Mouse (Mus musculus): Measurements from ENCODE around the gene Fam193b.
A peak's percentile ranks its signal among the peaks of the same experiment; 100 is the strongest.

Gene Fam193b

DNA sequence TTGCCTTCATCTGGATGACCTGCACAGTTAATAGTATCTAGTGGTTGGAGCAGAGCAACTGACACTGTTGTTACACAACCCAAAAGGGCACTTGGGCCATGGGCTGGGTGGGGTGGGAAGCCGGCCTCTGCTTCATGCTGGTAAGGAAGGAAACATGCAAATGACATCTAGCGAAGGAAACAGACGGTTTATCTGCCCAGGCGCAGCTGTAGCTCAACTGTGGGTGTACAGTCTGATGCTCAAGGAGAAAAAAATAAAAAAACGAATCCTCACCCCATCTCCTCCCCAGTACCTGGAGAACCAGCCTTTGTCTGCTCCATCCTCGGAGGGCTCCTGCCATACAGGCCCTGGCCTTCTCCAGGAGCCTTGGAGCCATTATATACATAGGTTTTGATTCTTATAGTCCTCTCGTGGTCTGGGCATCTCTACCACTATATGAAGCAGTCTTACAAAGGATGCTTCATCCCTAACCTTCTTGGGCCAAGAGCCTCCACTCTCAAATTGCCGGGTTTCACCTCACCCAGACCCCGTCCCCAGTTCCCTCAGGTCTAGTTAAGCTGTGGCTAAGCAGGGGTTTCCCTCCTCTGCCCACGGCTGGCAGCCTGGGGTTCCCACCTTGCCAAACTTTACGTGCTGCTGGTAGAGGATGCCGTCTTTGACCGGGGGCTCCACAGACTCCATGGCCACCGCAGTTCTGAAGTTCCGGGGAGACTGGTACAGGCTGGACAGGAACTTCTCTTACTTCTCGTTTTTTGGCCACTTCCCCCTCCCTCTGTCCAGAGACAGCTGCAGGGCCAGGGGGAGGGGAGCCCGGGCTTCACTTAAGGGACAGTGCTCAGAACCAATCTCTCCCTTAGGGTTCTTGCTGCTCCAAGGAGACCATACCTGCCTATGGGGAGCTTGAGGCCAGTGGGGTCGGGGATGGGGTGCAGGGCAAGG is 42.8 kb downstream of the Fam193b start:
- no peak for DNase-seq (ENCODE audit: low spot score)

DNA sequence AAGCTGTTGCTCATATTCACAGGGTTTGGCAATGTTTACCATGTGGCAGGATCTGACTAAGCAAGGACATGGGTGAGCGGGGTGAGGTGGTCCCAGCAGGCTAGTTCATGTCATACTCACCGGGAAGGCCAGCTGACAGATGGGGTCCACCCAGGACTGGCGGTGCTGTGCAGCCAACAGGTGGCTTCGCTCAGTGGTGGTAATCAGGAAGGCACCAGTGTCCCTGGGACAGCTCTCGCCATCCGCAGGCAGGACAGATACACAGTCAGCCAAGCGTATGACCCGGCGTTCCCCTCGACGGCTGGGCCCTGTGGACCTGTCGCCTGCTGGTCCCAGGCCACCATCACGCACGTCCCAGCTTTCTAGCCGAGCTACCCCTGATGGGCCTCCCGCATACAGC is 43.7 kb downstream of the Fam193b start:
- DNase-seq (ENCODE audit: low spot score) = no peak

DNA sequence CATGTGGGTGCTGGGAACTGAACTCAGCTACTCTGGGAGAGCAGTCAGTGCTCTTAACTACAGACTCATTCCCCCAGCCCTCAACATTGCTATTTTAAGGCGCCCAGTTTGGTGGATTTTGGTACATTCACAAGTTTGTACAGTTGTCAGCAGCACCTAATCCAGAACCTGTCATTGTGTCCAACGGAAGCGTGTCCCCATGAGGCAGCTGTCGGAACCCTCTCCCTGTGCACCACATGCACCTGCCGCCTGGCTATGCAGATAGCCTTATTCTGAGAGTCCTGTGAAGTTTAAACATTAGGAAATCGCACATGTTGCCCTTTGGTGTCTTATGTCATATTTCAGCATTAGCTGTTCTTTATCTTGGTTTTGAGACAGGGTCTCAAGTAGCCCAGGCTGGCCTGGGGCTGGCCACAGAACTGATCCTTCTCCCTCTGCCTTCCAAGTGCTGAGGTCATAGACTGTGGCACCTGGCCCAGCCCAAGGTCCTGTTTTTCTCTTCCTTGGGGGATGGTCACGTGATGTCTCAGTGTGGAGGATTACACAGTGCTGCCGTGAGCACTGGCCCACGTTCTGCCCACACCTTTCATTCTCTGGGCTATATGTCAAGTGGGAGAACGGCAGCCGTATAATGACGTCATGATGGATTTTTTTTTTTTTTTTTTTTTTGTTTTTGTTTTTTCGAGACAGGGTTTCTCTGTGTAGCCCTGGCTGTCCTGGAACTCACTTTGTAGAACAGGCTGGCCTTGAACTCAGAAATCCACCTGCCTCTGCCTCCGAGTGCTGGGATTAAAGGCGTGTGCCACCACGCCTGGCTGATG is 45.0 kb downstream of the Fam193b start:
- no peak for DNase-seq (ENCODE audit: low spot score)

DNA sequence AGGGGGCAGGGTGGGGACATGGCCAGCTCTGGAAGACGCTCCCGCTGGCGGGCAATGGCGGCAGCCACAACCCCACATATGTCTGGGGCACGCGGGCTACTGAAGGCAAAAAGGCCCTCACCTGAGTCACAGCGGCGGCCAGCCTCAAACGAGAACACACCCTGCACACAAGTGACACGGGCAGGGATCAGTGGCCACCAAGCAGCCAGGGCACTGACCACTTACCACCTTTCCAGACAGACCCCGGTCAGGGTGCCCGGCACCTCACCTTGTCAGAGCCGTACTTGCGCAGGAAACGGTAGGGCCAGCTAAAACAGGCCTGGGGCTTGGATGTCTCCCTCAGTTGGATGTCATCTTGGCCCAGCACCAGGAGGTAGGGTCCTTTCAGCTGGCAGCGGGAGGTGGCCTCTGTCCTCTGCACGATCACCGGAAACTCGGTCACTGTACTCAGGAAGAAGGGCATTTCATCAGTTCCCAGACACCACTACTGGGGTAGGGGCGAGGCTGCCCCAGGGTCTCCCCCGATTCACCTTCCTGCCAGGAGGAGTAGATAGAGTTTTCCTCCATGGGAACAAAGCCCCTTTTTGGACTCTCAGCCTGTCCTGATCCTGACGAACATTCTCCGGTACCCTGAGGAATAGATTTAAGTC is 46.8 kb downstream of the Fam193b start:
- DNase-seq (ENCODE audit: low spot score) = no peak

DNA sequence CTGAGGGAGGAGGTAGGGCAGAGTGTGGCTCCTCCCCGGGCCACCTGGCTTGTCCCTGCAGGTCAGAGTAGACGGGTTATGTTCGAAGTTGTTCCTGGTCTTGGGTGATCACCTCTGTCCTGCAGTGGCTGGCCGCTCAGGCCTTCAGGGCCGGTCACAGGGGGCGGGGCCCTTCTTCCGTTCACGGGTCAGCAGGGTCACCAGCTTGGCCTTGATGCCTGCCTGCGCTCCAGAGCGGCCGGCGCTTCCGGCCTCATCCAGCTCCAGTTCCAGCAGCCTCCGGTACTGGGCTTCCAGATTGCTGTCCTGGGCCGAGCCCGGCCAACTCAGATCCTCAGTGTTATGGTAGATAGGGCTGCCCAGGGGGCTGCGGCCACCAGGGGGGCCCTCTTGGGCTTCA is 47.6 kb downstream of the Fam193b start:
- no peak for DNase-seq (ENCODE audit: low spot score)

DNA sequence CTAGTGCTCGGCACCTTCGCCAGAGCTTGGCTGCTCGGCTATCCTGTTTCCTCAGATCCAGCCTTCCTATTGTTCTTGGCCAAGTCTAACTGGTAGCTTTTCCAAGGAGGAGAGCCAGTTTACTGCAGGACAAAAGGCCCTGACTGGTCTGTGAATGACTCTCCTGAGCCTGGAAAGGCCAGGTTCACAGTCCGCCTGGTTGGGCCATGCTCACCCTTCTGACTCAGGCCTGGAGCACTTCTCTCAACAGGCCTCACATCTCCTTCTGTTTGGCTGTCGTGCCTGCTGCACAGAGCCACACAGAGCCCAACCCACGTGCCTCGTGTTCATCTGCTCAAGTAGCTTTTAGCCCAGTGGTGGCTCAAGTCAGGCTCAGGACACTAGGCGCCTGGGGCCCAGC is 48.2 kb downstream of the Fam193b start:
- DNase-seq (ENCODE audit: low spot score) = no peak

DNA sequence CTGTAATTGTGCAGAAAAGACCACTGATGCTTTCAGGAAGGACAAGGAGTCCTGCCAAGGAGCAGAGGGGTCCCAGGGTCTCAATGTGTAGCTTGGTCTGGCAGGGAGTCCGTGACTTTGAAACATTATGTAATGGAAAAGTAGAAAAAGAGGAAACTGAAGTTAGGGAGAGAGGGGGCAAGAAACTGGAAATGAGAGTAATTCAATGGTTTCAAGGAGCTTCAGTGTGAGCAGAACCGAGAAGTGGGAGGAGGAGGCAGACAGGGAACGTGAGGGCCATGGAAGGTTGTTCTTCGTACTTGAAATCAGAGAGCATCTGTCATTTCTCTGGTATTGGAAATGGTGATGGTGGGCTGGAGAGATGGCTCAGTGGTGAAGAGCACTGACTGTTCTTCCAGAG is 51.3 kb downstream of the Fam193b start:
- DNase-seq (ENCODE audit: low spot score) = no peak

DNA sequence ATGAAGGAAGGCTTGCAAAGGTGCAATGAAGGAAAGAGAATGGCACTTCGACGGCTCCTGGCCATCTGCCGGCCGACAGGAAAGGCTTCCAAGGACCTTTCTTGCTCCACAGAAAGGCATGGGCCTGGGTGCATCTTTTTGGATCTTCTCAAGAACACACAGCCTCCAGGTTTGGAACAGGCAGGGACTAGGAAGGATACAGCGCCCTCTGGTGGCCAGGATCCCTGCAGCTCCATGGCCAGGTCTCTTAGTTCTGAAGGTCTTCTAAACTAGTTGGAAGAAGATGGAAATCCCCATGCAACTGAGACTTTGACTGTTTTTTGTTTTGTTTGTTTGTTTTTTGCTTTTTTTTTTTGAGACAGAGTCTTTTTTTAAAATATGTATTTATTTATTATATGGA is 54.0 kb downstream of the Fam193b start:
- peak; percentile 91 for DNase-seq (ENCODE audit: low spot score)

DNA sequence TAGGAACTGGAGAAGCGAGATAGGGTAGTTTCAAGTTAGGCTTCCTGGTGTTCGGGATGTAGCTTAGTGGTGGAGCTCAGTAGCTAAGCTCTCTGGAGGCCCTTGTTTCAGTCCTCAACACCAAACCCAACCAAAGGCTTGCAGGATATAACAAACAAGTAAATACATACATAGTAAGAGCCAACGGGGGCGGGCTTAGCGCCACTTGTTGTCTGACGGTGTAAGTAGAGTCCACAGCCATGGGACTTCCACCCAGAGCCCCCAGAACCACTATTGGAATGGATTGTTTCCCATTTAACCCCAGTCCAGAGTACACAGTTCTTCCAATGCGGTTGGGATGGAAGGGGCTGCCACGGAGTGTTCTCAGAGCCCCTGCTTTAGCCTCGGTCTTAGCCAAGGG is 57.1 kb downstream of the Fam193b start:
- DNase-seq (ENCODE audit: low spot score) = no peak

DNA sequence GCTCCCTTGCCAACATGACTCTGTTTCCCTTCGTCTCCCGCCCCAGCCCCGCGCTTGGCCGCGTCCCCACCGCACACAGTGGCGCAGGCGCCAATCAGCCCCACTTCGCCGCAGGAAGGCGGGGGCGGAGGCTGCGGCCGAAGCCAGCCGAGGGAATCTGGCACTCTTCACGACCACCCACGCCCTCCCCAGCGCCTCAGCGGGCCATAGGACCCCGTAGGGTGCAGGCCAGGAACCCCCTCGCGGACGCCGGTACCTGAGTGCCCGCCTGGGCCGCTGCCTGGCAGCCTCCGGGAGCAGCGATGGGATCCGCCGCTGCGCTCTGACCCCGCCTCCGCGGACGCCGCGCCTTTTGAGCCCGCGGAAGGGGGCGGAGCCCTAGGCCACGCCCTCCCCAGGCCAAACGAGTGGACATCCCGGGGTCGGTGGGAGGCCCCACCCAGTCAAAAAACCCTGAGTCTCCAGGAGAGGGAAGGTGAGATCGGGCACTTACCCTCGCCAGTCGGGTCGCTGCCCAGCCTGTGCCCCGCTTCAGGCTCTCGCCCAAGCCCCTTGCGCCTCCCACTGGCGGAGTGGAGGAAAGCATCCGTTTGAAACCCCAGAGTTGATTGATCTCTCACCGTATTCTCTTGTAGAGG is 57.7 kb downstream of the Fam193b start, which contains the start of gene Pdlim7:
TSS of gene Pdlim7 (minus strand) at position 566 of the 638 bp plus-strand sequence.
- DNase-seq (ENCODE audit: low spot score) = peak; percentile 97

DNA sequence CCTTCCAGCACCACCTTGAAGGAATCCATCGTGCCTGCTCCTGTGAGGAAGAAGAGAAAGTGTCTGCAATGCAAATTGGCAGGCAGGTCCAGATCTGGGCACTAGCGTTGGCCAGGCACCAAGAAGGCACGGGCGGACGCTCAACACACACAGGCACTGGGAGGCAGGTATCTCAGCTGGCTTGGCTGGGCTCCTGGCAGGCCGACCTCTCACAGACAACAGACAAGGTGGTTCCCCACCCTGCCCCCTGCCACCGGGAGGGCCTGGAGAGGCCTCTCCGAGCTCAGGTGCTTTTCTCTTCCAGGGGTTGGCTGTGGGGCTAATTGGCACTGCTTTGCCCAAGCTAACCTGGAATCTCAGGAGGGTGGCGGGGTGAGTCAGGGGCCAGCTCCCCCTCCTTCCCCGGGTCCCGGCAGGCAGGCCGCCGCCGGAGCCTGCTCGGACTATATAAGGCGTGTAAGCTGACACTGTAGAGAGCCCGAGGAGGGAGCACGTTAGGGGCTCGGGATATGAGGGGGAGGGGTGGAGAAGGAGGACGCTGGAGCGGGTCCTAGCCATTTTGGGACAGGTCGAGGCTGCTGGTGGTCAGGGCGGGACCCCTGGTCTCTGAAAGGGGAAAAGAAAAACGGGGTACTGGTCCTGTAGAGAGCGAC is 58.4 kb downstream of the Fam193b start:
- DNase-seq (ENCODE audit: low spot score) = peak; percentile 40

DNA sequence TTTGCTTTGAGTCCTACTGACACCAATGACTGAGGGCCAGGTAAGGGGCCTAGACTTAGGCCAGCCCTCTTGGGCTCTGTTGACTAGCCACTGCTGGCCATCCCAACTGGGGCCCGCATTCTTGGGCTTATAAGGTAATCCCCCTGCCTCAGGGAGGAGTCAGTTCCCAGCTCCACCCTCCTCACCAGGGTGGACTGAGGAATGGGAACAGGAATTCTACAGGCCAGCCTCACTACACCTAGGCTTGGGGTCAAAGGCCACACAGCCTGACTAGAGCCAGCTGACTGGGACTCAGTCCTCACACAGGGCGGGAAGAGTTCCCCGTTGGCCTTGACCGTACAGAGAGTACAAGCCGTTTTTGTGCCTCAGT is 59.4 kb downstream of the Fam193b start:
- DNase-seq (ENCODE audit: low spot score) = no peak

DNA sequence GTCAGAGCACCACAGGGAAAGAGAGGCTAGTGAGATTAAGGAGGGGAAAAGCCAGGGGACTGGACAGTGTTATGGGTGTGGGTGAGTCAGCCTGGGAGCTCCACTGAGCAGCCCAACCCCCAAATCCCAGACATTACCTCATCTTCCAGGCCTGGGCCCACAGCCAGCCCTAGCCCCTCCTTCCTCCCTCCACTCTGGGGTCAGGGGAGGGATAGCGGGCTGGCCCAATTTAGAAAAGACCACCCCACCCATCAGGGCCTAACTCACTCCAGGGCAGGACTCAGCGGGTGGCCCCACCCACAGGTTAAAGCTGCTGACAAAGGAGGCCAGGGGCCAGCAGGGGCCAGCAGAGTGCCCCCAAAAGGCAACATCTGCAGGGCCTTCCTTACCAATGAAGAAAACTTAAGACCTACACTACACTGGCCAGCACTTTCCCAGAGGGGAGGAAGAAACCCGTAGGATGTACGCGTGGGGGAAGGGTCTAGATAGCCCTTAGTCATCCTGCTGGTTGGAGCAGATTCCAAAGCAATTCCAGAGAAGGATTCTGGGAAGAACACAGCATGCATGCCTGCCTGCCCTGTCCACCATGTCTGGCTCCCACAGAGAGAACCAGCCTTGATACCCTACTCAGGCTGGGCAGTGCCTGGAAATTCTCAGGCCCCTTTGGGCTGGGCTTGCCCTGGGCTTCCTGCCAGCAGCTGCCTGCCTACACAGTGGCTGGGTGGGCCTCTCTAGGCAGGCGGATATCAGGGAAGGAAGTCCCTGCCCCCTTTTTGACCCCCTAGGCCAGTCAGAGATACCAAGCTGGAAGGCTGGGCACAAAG is 60.0 kb downstream of the Fam193b start:
- peak; percentile 77 for DNase-seq (ENCODE audit: low spot score)

DNA sequence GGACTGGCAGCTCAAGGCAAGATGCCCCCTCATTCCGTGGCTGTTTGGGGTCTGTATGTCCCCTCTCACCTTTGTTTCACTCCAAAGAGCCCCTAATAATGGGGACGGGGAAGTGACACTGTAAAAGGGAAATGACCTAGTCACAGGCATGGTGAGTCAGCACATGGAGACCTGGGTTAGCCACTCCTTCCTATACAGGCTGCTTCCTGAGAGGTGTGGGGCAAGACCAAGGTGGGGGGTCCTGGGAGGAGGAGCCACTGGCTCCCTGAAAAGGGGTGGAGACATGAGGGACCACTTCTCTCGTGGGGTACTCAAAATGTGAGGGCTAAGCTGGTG is 60.6 kb downstream of the Fam193b start:
- no peak for DNase-seq (ENCODE audit: low spot score)

DNA sequence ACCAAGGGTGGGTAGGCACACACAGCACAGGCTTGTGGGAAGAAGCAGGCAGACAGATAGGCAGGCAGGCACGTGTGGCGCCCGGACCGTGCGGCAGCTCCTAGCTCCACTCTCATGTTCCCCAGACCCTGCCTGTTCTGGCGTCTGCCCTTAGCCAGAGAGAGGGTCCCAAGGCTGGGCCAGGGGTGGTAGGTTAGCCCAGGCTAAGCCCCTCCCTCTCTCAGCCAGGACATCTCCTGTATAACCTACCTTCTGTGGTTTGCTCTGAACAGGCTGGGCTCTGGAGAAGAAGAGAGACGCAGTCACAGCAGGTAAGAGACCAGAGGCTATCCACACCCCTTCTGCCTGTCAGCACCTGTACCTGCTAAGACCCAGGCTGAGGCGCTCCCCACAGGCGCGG is 62.4 kb downstream of the Fam193b start:
- no peak for DNase-seq (ENCODE audit: low spot score)

DNA sequence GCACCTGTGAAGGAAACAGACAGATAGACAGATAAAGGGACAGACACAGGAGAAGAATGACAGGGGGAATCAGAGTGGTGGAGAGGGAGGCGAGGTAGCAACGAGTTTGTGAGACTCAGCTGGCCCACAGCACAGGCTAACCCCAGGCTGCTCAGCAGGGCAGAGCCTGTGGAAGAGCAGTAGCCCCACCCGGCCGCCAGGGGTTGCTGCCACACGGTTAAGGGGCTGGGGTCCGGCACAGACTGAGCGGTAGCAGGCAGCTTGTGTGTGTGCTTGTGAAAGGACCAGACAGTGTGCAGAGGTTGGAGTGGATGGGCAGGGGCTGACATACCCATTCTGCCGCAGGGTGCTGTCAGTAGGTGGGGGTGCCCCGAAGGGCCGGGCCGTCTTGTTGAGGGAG is 63.0 kb downstream of the Fam193b start:
- no peak for DNase-seq (ENCODE audit: low spot score)

DNA sequence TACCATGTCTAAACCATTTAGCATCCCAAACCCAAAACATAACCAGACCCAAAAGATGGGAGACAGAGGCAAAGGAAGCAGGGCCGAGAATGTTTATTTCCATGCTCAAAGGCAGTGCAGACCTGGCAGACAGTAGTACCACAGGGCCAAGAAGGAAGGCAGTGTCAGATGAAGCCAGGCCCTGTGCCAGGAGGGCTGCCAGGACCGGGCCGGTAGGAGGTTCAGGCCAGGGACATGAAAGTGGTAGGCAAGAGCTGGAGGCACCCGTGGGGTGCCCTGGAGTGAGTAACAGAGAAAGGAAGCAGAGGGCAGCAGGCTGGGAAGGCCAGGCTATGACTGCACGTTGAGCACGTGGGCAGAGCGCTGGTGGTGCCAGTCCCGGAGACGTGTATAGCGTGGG is 64.2 kb downstream of the Fam193b start:
- no peak for DNase-seq (ENCODE audit: low spot score)

DNA sequence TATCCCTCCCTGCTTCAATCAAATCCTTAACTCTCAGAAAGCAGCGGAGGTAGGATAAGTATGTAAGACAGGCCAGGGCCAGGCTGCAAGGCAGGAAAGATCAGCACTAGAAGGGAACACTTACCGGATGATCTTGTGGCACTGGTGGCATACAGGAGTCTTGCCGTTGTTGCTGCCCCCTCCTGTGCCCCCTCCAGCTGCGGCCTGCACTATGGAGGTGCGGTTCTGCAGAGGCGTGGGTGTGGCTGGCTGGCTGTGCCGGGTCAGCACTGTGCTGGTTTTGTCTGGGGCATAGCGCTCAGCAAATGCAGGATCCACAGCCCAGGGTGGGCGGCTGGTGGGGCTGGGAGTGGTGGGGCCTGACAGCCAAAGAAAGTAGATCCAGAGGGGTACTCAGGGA is 65.1 kb downstream of the Fam193b start:
- no peak for DNase-seq (ENCODE audit: low spot score)

DNA sequence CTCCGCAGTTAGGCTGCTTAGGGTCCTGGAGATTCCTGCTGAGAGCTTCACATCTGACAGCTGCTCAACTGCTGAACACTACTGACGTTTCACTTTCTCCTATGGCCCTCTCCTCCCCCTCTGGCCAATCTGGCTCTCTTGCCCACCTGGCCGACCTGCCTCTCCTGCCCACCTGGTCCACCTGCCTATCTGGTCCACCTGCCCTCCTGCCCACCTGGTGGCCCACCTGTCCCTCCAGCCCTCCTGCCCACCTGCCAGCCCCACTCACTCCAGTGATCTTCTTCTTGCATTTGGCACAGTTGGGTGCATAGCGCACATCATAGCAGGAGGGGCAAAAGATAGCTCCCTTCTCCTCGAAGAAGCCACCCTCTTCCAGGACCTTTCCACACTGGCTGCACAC is 66.5 kb downstream of the Fam193b start:
- no peak for DNase-seq (ENCODE audit: low spot score)

DNA sequence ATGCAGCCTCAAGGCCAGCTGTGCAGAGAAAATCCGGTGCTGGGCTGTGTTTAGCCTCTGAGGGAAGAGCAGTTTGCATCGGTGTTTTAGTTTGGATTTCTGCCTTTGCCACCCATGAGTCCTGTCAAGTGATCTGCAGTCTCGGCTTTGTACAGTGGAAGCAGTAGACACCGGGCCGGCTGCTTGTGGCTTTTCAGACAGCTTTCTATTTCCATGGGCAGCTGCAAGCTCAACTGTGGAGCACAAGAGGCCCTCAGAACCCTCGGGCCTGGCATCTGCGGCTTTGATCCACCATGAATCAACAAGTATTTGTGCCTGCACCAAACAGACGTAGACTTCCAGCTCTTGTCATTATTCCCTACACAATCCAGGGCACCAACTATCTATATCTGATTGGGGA is 68.5 kb downstream of the Fam193b start:
- no peak for DNase-seq (ENCODE audit: low spot score)

DNA sequence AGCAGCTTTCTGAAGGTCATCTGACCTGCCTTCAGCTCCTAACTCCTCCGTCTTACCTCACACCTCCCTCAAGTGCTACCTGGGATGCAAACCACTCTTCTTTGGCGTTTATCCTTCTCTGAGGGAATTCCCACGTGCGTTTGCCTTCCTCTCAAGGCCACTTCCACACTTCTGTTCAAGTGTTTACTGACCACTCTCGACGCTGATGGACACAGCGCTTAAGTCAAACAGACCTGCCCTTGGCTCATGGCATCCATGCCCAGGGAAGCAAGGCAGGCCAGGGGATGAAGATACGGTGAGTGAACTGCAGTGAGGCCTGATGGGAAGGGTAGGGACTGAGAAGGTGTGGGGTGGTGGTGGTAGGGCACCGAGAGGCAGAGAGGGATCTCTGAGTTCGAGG is 70.3 kb downstream of the Fam193b start:
- no peak for DNase-seq (ENCODE audit: low spot score)

Measured in urinary bladder, postnatal 25 days (tissue).